In genomic region chr5:52697291-52697690, GRCm38 (mm10) we compare ENCODE assay signal across 26 mouse cellular contexts.
"Had no signal": no experiment of that assay in that cellular context is flagged by ENCODE, and none has a peak within 500 bp of the region (broad histone marks: within the 10 kb centered on the region; RNA-seq: fewer than 3 reads in every experiment).

No protein-coding gene starts in this region.

- DNase-seq: gastrocnemius, postnatal 25 days; heart, adult 18-20 months; heart, postnatal 10 days; heart, postnatal 4 days; kidney, adult 11 months; kidney, adult 2 months; kidney, adult 9 months; kidney, postnatal 14 days; kidney, postnatal 36 days; layer of hippocampus, adult 9-11 months; layer of hippocampus, postnatal 36 days; left cerebral cortex, postnatal 4 days; liver, embryonic 13.5 days had no signal

- H3K27ac ChIP-seq: heart, embryonic 10.5 days; hindbrain, embryonic 10.5 days; hindbrain, embryonic 12.5 days; hindbrain, embryonic 14.5 days; kidney, embryonic 15.5 days; kidney, postnatal 0 days; left cerebral cortex, adult 2 months; limb, embryonic 13.5 days; limb, embryonic 15.5 days; liver, embryonic 13.5 days; liver, embryonic 15.5 days had no signal

- H3K27me3 ChIP-seq: heart, embryonic 12.5 days; hindbrain, embryonic 12.5 days; kidney, embryonic 15.5 days; limb, embryonic 13.5 days; limb, embryonic 15.5 days; liver, embryonic 13.5 days; liver, embryonic 15.5 days had no signal

- ATAC-seq: hindbrain, embryonic 16.5 days; inflammation-experienced regulatory T-cells, adult 6 months had no signal

- H3K9ac ChIP-seq: heart, embryonic 12.5 days; hindbrain, embryonic 12.5 days; hindbrain, embryonic 14.5 days; kidney, embryonic 15.5 days; limb, embryonic 13.5 days; limb, embryonic 15.5 days; liver, embryonic 13.5 days; liver, embryonic 15.5 days had no signal

- H3K4me2 ChIP-seq: heart, embryonic 12.5 days; hindbrain, embryonic 12.5 days; hindbrain, embryonic 14.5 days; kidney, embryonic 15.5 days; limb, embryonic 13.5 days; limb, embryonic 15.5 days; liver, embryonic 13.5 days; liver, embryonic 15.5 days had no signal

- H3K4me3 ChIP-seq: heart, embryonic 10.5 days; heart, embryonic 12.5 days; hindbrain, embryonic 10.5 days; hindbrain, embryonic 12.5 days; kidney, embryonic 15.5 days; left cerebral cortex, adult 2 months; limb, embryonic 13.5 days; limb, embryonic 15.5 days; liver, embryonic 13.5 days; liver, embryonic 15.5 days had no signal

- H3K4me1 ChIP-seq: heart, embryonic 10.5 days; heart, embryonic 12.5 days; hindbrain, embryonic 10.5 days; hindbrain, embryonic 12.5 days; kidney, embryonic 15.5 days; limb, embryonic 13.5 days; limb, embryonic 15.5 days had no signal

- H3K36me3 ChIP-seq: heart, embryonic 10.5 days; heart, embryonic 12.5 days; hindbrain, embryonic 10.5 days; hindbrain, embryonic 12.5 days; kidney, embryonic 15.5 days; limb, embryonic 13.5 days; limb, embryonic 15.5 days; liver, embryonic 13.5 days; liver, embryonic 15.5 days had no signal

- H3K9me3 ChIP-seq: heart, embryonic 10.5 days; heart, embryonic 12.5 days; hindbrain, embryonic 10.5 days; hindbrain, embryonic 12.5 days; kidney, embryonic 15.5 days; limb, embryonic 13.5 days; limb, embryonic 15.5 days; liver, embryonic 13.5 days; liver, embryonic 15.5 days had no signal
